Mouse (Mus musculus) lung, embryonic 14.5 days (tissue): Measurements from ENCODE around the gene Lancl2. TPM values are rescaled to one million over a fixed set of nuclear protein-coding genes. Genes with fewer than 3 reads are reported as not detected.

Experiments used
- ATAC-seq: fragments of 200-750 bp; cut with Nextera tagmentation; 2 replicates; pipeline ENCODE4 v1.8.0; 2017; ENCODE audit warnings: mild to moderate bottlenecking, moderate TSS enrichment, moderate library complexity; ENCODE audit not compliant: insufficient read depth
- DNase-seq: peaks from one replicate; pipeline ENCODE4 v3.0.0-alpha.2; 2015
- H3K27ac ChIP-seq: fragments of 300-500 bp; sonication (generic); 2 replicates; pipeline ENCODE4 v1.5.1; 2014; ENCODE audit warnings: low read depth, mild to moderate bottlenecking, moderate library complexity
- H3K27me3 ChIP-seq: fragments of 300-500 bp; sonication (generic); 2 replicates; pipeline ENCODE4 v1.6.1; 2014; ENCODE audit warnings: low read length, control low read depth; ENCODE audit not compliant: insufficient read depth
- H3K36me3 ChIP-seq: fragments of 300-500 bp; sonication (generic); 2 replicates; pipeline ENCODE4 v1.6.1; 2014; ENCODE audit warnings: control low read depth; ENCODE audit not compliant: insufficient read depth
- H3K4me1 ChIP-seq: fragments of 300-500 bp; sonication (generic); 2 replicates; pipeline ENCODE4 v1.6.1; 2014; ENCODE audit warnings: antibody characterized with exemption, control low read depth; ENCODE audit not compliant: insufficient read depth
- H3K4me2 ChIP-seq: fragments of 300-500 bp; sonication (generic); 2 replicates; pipeline ENCODE4 v1.6.1; 2014; ENCODE audit warnings: mild to moderate bottlenecking
- H3K4me3 ChIP-seq: fragments of 300-500 bp; sonication (generic); 2 replicates; pipeline ENCODE4 v1.5.1; 2014; ENCODE audit warnings: low read depth, low read length
- H3K9ac ChIP-seq: fragments of 300-500 bp; sonication (generic); 2 replicates; pipeline ENCODE4 v1.6.1; 2014
- H3K9me3 ChIP-seq: fragments of 300-500 bp; sonication (generic); 2 replicates; pipeline ENCODE4 v1.6.1; 2016; ENCODE audit warnings: low read depth, low read length, control low read depth
- CTCF ChIP-seq: IDR thresholded peaks from 2 replicates; pipeline ENCODE4 v1.5.1; 2016; ENCODE audit warnings: antibody characterized with exemption, low read depth
- WGBS: fragments of 180-500 bp; shearing (Covaris S2); extraction: QIAGEN DNeasy Blood & Tissue Kit; methylation state at CpG from one replicate; pipeline ENCODE4 v1.1.7; 2014; 5-methylcytosine and 5-hydroxymethylcytosine counted together
- polyA plus RNA-seq: library from polyadenylated mRNA; unstranded; fragments of >200 nt; fragmentation: Nextera tagmentation; extraction: Ambion mirVana; gene quantifications from 2 replicates; pipeline ENCODE4 v1.2.1, GENCODE M21; 2014

Gene Lancl2
- polyA plus RNA-seq, 1 experiment from 2014 or later: 29.9 TPM

DNA sequence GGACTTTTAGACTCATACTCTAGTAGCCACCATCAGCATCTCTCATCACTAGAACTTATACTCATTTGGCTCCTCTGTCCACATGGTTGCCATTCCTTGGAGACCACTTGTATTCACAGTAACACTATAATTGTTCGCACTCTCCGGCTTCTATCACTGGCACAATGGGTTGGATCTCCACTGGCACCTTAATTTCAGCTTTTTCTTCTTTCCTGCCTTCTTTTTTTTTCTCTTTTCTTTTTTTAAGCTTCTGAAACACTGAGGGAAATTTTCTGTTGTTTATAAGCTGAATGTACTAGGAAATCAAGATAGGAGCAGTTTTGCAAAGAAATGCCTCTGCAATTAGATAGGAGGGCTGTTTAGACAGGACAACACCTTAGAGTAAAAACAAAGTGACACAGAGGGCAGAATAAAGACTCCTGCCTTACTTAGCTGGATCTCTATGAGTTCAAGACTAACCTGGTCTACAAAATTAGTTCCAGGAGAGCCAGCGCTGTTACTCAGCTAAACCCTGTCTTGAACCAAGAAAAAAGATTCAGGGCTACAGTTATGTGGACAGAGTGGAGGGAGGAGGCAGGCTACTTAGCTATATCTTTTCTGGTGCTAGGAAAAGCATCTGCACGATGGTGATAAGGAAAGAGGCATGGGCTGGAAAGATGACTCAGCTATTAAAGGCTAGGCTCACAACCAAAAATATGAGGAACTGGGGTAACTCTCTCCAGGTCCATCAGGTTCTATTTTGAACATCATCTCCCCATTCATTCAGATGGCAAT, 42.8 kb downstream of the Lancl2 start:
- H3K4me1 ChIP-seq: no peaks in the 10 kb centered on the region
- H3K36me3 ChIP-seq: no peaks in the 10 kb centered on the region
- no peak for DNase-seq
- H3K4me3 ChIP-seq: no peak overlapping the region
- WGBS: 87% methylated on average over 4 of the region's 4 CpGs
- H3K27ac ChIP-seq: no peak overlapping the region
- H3K4me2 ChIP-seq: no peak overlapping the region
- H3K9me3 ChIP-seq: no peaks in the 10 kb centered on the region
- H3K9ac ChIP-seq: no peak overlapping the region
- no peak for ATAC-seq
- no peak for TF ChIP-seq CTCF
- no peaks in the 10 kb centered on the region for H3K27me3 ChIP-seq

DNA sequence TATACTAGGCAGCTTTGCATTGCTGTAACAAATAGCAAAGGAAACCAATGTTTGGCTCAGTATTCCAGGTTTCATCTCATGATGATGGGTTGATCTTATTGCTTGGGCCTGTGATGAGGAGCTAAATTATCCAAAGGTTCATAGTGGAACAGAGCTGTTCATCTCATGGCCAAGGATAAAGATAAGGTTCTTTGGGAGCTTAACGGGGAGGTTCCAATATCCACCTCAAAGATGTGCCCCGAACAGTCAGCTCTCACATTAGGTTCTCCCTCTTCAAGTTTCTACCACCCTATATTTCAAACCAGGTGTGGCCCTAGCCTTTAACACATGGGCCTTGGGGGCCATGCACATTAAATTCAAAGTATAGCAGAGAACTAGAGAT, 43.4 kb downstream of the Lancl2 start:
- no peak for ATAC-seq
- H3K27ac ChIP-seq: peak overlapping the region; percentile 58; the same call in 1 of the 2 replicates
- H3K36me3 ChIP-seq: no peaks in the 10 kb centered on the region
- H3K27me3 ChIP-seq: no peaks in the 10 kb centered on the region
- no peak for DNase-seq
- TF ChIP-seq CTCF: no peak
- no peak overlapping the region for H3K9ac ChIP-seq
- H3K4me1 ChIP-seq: no peaks in the 10 kb centered on the region
- H3K4me3 ChIP-seq: no peak overlapping the region
- H3K4me2 ChIP-seq: no peak overlapping the region
- H3K9me3 ChIP-seq: no peaks in the 10 kb centered on the region
- WGBS: 87% methylated on average over 2 of the region's 2 CpGs

DNA sequence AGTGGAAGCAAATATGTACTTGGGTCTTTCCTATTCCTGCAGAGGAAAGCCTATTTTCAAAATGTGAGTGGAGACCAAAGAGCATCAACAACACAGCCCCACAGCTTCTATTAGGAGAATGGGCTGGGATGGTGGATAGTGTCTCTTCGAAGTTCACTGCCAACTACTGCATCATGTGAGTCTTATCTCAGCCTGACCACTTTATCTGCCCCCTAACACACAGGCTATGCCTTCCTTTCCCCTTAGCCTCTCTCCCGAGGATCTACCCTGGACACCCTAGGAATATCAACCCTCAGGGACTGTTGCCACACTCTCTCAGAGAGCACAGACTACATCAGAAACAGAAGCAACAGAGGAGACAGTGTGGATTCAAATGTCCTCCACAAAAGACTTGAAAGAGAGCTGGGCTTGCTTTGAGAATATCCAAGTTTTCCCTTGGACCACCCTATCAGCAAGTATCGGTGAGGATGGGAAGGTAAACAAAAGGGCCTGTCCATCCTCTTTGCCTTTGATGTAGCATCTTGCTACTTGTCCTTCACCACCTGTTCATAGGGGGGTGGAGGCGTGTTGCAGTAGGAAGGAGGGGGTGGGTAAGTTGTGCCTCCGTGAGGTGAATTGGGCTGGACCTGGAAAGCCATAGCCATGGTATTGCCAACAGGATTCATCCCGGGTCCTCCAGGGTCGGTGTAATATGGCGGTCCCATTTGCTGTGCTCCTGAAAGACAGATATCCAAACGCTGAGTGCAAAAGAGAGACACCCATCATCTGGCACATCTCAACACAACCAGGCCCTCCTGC, 51.8 kb downstream of the Lancl2 start:
- WGBS: 88% methylated on average over 9 of the region's 9 CpGs

DNA sequence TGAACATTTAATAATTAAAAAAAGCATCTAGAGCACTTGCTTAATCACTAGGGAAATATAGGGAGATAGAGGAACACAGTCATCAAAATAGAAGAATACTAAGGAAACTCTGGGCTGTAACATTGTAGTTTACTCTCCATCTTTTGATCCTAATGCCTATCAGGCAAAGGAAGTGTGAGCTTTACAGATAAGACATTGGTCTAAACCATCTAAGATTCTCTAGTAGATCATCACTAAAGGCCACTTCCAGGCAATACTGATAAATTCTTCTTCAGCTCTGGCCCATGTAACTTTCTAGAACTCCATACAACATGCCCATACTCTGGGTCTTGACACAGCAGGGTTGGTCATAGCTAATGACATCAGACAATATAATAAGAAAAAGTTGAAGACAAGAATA, 60.7 kb downstream of the Lancl2 start:
- no peaks in the 10 kb centered on the region for H3K9me3 ChIP-seq
- no peak for ATAC-seq
- H3K27ac ChIP-seq: no peak overlapping the region
- H3K4me3 ChIP-seq: no peak overlapping the region
- H3K27me3 ChIP-seq: no peaks in the 10 kb centered on the region
- H3K4me2 ChIP-seq: no peak overlapping the region
- H3K9ac ChIP-seq: no peak overlapping the region
- DNase-seq: no peak
- H3K4me1 ChIP-seq: no peaks in the 10 kb centered on the region
- peaks cover 17% of the 10 kb centered on the region; the same call in 1 of the 2 replicates for H3K36me3 ChIP-seq
- no peak for TF ChIP-seq CTCF

More for the DNA sequence above, 51.8 kb downstream of the Lancl2 start:
- no peaks in the 10 kb centered on the region for H3K4me1 ChIP-seq
- H3K4me2 ChIP-seq: no peak overlapping the region
- DNase-seq: no peak
- no peak overlapping the region for H3K9ac ChIP-seq
- H3K27me3 ChIP-seq: no peaks in the 10 kb centered on the region
- TF ChIP-seq CTCF: no peak
- H3K9me3 ChIP-seq: no peaks in the 10 kb centered on the region
- H3K4me3 ChIP-seq: no peak overlapping the region
- peaks cover 6% of the 10 kb centered on the region; the same call in 1 of the 2 replicates for H3K36me3 ChIP-seq
- no peak for ATAC-seq
- H3K27ac ChIP-seq: no peak overlapping the region

DNA sequence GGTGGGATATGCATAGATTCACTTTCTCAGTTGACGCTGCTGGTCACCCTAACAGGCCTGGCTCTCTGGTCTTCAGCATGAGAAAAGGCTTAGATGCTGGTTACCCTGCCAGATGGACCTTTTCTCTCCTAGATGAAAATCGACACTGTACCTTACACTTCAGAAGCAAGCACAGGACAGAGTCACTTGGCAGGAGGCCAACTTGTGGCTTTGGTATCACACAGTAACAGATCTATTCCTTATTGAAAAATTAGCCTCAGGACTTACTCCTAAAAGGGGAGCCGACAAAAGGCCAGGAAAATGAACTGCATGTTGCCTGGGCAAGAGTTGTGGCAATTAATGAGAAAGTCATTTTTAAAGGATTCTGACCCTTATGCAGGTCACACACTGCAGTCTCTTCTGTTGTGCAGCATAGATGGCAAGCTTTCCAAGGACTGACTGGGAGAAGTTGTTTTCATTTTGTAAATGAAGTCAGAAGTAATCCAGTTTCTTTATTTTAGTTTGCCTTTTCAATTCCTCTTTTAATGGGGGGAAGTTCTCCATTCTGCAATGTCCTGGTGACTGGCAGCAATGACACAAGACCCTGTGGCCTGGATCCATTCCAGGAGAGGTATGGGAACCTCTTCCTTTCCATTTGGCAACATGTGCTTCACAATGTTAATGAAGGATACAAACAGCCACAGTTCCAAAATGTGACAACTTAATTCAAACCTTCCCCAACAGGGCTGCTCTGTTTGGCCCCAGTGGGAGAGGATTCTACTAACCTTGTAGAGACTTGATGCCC, 62.9 kb downstream of the Lancl2 start:
- 47% methylated on average over 3 of the region's 3 CpGs for whole genome bisulfite sequencing
- ATAC-seq: no peak
- Histone ChIP-seq H3K9ac (no peak overlapping the region), H3K4me2 (no peak overlapping the region), H3K27me3 (no peaks in the 10 kb centered on the region), H3K9me3 (no peaks in the 10 kb centered on the region), H3K4me3 (no peak overlapping the region), H3K27ac (no peak overlapping the region), H3K36me3 (peaks cover 10% of the 10 kb centered on the region; the same call in 1 of the 2 replicates), H3K4me1 (no peaks in the 10 kb centered on the region)
- TF ChIP-seq CTCF: no peak
- DNase-seq: peak; percentile 7

DNA sequence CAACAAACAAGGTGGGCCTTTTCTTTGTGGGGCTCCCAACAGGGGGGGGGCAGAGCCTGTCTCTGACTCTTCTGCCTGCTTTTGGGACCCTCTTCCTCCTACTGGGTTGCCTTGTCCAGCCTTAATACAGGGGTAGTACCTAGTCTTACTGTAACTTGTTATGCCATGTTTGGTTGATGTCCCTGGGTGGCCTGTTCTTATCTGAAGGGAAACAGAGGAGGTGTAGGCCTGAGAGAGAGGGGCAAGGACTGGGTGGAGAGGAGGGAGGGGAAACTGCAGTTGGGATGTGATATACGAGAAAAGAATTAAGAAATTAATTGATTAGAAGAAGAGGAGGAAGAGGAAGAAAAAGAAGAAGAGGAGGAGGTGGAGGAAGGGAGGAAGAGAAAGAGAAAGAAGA, 63.9 kb downstream of the Lancl2 start:
- Histone ChIP-seq H3K27ac (no peak overlapping the region; the same call in 1 of the 2 replicates), H3K9ac (no peak overlapping the region), H3K4me2 (no peak overlapping the region), H3K4me1 (no peaks in the 10 kb centered on the region), H3K36me3 (peaks cover 5% of the 10 kb centered on the region; the same call in 1 of the 2 replicates), H3K4me3 (no peak overlapping the region), H3K27me3 (no peaks in the 10 kb centered on the region), H3K9me3 (no peaks in the 10 kb centered on the region)
- no peak for TF ChIP-seq CTCF
- DNase-seq (no peak), ATAC-seq (peak; percentile 65; the same call in 1 of the 2 replicates)
- 64% methylated on average over 1 of the region's 1 CpGs for WGBS
